Mouse (Mus musculus) kidney, postnatal 25 days (tissue): ENCODE data around the gene Dgkb.

Experiments used
- DNase-seq, 2 experiments: peaks; one replicate each; pipeline ENCODE4 v3.0.0; 2021; ENCODE audit warnings: mixed read lengths in 2 of 2

Dgkb gene

DNA sequence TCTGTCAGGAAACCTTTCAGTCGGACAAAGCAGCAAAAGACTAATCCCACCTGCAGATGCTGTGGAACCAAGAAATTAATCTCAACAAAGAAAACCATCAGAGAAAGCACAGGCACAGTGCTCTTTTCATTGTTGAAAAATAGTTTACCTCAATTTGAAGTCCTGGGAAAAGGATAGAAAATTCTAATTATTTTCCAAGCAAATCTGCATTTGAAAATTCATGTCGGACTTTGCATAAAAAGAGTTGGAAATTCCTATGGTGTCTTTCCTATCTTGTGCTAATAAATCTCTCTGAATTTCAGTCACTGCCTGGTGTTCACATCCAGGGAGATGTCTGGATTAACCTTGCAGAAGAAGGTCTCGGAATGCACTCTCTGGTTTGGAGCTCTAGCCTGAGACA, at the start of gene Dgkb:
Dgkb (plus strand) TSS at position 301 of the 400 bp plus-strand sequence.
- DNase-seq = no peak

DNA sequence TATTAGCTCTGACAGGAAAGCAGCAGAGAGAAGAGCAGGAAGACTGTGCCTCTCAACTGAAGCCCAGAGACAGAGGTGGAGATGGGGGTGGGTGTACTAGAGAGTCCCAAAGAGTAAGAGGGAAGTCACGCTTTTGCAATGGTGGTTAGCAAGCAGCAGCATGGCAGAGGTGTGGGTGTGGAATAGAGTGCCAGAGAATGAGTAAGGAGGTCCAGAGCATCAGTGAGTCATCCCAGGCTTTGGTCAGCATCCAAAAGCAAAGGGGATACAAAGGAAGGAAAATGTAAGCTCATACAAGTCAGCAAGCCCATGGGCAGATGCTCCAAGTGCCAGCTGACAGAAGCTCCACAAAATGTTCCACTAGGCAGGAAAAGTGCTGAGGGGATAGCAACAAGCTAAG, 47.7 kb upstream of the Dgkb start:
- DNase-seq = no peak

DNA sequence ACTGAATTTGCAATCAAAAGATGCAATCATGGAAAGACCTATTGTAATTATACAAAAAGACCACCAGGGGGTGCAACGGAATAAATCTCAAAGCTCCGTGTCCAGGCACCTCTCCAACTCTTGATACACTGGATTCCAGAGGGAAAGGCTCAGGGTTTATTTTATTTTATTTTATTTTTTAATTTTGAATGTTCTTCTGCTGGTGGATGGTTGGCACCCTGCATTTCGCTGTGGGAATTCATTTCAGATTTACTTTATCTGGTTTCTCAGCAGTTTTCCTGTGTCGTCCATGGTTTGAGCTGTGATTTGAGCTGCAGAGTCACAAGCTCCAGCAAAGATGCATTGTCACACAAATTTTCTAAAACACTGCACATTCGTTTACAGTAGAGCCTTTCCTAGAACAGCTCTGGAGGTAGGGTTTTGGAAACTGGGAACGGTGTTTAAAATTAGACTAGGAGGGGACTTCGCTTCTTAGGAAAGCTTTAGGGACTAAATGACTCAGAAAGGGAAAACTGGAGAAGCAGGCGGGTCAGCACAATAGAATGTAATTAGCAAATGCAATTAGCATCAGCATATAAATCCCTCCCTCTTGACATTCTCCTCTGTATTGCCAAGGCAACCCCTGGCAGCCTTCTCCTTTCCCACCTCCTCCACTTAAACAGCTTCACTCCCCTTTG, 43.7 kb upstream of the Dgkb start:
- DNase-seq = peak in 1 of 2 experiments; percentile 48

DNA sequence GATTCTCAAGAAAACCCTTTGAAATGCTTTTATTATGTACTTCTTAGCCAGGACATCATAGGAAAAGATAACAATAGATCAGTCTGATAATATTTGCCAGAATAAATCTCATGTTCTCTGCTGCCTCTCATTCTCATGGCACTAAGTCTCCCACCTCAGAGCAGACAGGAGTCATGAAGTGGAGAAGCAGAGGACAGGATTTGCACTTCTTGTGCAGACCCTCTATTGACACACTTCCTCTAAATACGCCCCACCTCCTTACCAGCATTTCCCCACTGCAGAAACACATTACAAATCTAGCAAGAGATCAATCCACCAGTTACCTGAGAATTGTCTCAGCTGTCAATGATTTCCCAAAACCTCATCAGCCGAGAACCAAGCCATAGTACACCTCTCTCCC, 42.9 kb upstream of the Dgkb start:
- no peak for DNase-seq

DNA sequence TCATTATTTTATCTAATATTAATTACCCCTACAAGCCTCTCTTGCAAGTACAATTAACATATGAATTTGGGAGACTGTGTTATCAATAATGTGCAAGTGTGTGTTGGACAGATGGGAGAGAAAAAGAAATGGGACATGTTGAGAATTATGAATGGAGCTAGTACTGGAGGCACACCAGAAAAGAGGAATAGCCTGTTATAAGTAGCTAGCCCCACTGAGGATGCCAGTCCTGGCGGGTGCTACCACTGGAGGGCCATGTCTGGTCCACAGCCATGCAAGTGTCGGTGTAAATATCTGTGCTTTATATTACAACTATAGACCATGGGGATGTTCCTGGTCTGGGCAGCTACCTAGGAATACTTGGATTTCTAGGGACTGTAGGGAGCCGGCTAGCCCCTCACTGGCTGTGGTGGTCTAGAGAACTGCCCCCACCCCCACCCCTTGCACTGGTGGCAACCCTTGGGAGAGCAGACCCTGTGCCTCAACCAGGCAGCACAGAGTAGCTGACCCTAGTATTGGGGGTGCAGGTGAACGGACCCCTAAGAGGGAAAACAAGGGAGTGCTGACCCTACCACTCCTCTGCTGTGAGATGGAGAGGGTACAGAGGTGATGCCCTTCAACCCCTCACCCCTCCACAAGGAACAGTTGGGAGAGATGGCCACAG, 21.1 kb upstream of the Dgkb start:
- DNase-seq = no peak

DNA sequence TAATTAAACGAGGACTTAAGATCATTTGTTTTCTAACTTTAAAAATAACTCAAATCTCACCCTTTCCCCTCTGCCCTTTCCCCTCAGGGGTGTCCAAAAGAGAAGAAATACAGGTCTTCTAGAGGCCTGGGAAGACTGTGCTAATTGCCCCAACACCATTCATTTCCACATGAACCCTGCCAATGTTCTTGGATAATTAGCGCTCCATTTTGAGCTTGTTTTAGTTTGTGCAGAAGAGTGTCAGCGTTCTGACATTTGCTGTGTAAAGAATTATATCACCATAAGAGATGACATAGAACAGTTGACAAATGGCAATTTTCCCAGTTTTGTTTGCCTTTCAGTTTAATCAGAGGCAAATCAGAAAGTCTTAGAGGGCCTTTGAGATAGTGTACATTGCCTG, 3.4 kb upstream of the Dgkb start:
- no peak for DNase-seq

DNA sequence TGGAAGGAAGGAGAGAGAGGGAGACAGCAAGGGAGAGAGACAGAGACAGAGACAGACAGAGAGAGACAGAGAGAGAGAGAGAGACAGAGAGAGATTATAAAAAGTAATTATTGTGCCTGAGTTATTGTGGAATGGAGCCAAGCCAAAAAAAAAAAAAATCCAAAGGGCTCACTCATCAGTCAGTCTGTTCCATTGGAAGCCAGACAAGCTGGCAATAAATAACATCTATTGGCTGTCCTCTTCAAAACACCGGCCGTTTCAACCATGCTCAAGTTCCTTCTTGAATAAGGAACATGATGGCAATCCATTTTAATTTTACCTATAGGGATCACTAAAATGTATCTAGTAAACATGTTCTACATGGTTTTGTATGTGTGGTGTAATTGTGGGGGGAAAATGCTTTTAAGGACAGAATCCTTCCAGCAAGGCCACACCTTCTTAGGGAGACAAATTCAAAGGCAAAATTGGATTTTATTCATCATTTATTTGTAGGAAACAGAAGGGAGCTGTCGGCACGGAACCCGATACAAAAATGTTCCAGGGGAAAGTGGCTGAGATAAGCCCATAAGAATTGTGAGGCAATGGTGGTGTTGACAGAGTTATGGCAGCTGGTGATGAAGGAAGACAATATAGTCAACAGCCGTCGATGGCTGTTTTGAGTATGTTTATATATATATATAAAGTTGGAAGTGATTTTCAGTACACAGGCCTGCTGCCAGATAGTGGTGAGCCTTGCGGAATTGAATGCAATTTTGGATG, 3.7 kb downstream of the Dgkb start:
- DNase-seq = no peak

DNA sequence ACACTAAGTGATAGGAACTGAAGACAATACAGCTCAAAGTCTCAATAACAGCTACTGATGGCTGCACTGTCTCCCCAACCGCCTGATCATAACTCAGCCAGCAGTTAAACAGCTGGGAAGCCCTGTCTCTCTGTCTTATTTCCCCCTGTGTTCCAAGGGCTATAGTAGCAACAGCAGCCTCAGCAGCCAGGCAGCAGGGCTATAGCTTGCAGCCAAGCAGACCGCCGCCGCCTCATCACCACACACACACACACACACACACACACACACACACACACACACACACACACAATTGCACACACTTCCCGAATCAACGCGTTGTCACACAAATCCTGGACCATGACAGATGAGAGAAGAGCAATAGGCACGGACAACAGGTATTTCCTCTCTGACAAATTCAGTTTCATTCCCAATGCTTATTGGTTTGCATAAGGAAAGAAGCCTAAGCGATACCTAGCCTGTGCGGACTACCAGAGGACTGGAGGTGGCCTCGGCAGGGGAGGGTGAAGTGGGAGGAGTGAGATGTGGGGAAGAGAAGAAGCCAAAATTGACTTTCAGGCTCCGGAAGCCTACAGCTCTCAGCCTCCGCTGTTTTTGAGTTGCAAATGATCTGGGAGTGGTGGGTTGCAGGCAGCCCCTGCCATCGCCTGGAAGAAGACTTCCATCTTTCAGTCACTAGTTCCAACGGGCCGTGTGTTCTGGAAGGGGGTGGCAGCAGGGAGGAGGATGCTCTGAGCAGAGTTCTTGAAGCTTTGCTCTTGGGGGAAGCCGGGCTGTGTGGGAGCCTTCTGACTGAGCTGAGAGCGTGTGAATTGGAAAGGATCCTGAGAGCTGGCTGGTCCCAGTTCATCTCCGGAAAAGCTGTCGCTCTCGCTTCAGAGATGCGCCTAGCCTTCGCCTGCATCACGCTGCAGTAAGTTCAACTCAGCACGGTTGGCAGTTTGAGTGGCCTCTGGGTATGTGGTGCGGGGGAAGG, 62.8 kb downstream of the Dgkb start:
- peak in 1 of 2 experiments; percentile 38 for DNase-seq

DNA sequence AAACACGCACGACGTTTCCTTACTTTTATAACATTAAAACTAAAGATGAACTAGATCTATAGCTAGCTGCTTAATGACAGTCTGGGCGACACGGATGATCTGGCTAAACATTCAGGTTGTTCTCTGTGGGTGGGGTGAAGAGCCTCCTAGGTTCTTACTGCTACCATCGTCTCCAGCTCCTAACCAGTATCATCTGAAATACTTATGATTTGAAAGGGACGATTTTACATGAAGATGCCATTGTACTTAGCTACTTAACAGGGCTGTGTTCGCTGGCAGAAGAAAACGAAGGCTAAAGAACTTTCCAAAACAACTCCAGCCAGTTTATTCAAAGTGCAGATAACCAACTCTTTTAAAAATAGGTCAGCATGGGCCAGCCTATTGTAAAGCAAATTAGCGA, 63.9 kb downstream of the Dgkb start:
- DNase-seq = no peak

DNA sequence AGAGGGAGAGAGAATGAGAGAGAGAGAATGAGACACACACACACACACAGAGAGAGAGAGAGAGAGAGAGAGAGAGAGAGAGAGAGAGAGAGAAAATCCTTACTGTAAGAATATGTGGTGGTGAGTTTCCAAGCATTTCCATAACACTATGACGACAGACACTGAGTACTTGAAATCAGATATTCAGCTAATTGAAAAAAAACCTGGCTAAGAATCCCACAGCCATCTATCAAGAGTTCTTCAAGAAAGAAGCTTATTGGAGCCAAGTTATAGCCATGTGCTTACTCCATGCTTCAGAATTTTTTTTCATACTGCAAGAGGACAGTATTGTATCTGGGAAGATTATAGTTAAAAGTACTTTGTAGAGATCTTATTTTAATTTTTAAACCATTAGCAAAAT, 65.3 kb downstream of the Dgkb start:
- no peak for DNase-seq

DNA sequence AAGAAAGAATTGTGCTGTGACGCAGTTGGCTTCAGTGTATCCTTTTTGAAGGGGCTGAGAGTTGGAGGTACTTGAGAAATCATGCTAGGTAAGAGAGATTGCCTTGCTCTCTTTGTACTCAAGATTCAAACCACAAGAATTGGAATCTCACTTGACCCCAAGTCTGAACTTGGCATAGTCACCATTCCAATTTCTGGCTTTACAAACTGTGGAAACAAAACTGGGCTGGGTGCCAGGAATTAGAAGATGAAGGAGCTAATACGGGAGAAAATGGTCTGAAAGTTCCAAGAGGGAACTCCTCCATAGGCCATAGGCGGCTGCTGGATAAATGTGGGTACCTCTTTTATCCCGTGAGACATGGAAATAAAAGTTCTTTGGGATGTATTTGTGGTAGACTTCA, 66.3 kb downstream of the Dgkb start:
- DNase-seq = peak in 1 of 2 experiments; percentile 11

DNA sequence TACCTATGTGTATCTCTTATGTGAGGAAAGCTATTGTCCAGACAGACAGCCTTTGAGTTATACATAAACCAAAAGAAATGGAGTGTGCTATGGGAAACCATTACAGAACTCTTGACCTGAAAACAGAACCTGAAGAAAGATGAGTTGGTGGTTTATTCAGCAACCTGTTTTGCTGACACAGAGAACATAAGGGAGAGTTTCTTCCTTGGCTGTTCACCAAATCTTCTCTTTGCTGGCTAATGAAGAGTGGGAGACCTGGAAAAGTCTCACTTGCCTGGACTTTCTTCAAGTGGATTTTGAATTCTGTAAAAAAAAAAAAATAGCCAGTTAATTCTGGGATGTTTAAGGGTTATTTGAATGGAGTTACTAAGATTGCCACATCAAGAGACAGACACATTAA, 71.1 kb downstream of the Dgkb start:
- DNase-seq = no peak

DNA sequence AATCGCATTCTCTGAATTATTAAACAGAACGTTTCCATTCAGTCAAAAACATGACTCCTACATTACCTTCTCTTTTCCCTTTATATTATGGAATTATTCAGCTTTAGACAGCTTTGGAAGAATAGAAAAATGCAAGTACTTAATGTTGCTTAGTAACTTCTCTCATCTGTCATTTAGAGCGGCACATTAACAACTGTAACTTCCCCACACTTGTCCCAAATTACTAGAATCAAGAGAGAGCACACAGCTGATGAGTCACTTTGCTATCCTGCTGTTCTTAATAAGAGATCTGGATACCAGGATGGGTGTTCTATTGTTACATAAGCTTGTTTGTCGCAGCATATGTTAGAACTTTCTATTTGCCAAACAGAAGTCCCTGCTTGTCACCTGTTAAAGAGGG, 71.9 kb downstream of the Dgkb start:
- no peak for DNase-seq

DNA sequence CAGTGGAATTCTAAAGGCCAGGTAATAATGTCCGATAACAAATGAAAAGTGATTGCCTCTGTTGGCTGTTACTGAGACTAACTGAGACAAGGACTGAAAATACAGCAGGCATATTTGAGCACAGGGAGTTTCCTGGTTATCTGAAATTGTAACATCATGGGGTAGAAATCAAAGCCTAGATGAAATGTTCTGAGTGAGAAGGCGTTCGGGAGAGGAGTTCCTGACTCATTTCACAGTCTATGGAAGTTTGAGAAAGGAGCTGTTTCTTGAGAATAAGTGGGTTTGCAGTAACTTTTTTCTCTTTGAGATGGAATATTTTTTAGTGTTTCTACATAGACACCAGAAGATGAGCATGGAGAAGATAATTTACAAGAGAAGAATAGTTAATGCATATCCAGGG, 73.8 kb downstream of the Dgkb start:
- DNase-seq = no peak

DNA sequence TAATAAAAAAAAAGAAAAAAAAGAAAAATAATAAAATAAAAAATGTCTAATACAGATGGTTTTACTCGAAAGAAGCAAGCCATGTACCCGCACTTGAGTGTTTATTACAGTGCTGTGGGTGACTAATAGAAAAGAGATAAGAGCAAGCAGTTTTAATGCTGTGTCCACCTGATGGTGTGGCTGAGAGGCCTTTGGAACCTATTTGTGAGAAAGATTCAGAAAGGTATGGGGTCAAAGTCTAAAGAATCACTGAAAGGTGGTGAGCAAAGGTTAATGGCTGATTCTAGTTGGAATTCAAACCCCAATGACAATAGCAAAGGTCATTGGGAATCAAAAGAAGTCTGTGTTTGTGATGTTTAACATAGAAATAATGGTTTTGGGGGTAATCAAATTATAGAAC, 124.6 kb downstream of the Dgkb start:
- no peak for DNase-seq

DNA sequence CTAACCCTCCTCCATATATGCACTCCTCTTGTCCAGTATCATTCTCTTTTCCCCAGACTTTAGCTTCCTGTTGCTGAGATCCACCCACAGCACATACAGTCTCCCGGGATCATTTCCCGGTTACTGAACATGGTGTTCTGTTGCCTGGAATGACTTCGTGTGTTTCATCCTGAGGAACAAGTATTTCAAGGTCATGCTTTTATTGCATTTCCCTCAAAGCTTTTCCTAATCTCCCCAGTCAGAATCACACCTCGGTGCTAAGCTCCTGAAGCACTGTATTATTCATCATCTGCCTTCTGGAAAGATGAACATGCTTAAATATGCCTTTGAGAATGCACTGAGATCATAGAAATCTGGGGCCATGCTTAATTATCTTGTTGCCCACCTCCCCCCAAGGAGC, 138.7 kb downstream of the Dgkb start:
- no peak for DNase-seq

DNA sequence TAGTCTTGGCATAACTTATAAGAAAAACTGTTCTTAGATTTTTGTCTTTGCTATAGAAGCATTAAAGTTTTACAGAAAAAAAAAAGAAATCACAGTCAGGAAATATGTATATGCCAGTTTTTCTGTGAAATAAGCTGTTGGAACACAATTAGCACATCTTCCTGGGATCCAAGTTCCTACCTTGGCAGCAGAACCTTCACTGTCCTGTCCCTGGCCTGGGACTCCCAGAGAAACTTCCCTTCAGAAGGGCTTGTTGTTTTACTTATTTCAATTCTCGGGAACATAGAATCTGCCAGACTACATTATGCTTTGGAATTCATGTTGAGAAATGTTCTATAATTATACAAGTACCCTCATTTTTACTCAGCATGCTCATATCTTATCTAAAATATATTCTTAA, 154.0 kb downstream of the Dgkb start:
- DNase-seq = no peak

DNA sequence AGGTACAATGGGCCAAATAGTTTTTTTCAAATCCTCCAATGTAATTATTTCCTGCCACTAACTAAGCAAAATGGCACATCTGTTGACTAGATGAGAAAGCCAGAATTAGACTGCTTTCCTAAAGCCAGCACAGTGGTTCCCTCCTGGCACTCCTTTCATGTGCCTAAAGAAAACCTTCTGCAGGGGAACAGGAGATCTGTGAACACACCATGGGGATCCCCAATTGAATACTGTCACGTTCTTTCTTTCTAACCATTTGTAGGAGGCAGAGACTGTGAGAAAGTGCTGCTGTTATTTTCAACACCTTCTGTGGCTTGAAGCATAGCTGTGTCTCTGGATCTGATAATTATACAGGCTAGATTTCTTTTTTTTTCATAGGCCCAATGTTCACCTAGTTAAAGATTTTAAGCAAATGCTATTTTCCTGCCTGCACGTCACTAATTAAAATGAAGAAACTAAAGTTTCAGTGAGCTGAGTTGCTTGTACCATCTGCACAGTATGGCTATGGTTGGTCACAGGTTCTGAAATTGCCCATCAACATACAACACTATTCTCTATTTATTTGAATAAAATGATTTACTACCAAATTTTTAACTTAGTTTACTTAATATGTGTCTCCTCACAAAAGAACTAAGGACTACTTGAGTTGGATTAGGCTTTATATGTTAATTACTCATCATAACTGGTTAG, 161.1 kb downstream of the Dgkb start:
- no peak for DNase-seq

DNA sequence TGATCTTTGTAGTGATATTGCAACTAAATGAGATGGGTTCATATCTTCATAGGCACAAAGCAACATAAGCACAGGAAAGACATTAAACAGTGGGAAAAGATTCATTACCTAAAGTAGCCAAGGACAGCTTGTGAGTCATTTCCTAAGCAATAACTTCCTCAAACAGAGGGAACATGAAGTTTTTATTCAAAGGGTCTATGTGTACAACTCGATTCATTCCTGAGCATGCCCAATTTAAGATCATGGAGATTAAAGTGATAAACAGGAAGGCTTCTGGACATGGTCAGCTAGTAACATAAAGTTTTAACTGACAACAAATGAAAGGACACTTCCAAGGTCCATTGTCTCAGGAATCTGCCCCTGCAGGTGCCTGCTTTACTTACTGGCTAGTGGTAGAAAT, 167.8 kb downstream of the Dgkb start:
- DNase-seq = no peak

DNA sequence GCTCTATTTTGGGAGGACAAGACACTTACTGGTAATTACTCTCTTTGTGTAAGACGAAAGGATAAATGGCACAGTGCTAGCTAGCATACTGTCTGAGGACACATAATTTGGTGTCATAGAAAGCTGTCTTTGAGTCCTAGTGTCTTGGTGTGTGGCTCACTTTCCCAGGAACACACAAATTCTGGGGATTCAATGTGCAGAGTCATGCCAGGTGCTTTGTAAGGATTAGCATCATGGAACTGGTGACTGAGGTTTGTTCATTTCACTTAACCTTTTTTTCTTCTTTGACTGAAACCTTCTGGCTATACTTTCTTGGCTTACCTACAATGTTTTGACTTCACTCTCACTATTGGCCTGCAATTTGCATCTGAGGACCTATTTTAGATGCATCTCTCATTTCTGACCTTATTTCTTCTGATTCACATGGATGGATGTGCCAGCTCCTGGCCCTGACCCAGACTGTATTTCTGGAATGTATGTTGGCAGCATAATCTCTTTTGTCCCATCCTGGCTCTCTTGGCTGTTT, 170.6 kb downstream of the Dgkb start:
- no peak for DNase-seq

DNA sequence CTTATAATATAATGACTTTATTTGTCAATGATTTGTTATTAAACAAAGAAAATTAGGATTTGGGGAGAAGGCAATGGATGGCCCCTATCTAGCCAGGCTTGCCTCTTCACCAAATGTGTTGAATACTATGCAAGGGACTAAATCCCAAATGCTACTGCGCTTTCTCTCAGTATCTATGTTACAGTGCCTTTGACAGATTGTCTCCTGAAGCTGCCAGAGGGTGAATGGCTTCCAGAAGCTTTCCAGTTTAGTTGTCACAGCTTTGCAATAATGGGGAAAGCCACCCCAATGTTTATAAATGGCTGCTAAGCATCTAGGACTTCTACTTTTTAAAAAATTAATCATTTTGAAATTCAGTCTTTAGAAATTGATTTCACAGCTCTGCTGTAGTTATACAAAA, 175.7 kb downstream of the Dgkb start:
- DNase-seq = no peak

DNA sequence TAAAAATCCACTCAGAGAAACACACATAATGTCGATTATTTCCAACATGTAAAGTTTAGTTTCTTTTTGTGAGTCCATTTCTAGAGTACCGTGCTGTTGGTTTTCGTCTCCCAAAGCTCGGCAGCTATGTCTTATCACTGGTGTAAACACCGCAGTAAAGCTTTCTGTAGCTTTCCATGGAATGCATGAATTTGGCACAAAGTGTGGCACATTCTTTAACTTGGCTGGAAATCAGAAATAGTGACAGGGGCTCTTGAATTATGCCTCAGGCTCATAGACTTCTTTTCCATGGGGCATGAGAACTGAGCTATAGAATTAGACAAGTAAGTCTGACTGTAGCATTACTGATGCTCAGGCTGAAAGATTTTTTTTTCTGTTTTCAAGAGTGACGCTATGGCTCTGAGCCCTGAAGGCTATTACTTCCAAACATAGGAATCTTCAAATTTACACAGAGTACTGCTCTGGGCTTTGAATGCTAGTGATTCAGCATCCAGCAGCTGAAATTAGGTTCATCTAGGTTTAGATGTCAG, 179.0 kb downstream of the Dgkb start:
- no peak for DNase-seq
